Mouse (Mus musculus) neural tube, embryonic 10.5 days (tissue): Measurements from ENCODE around the gene Ccl26.
A peak's percentile ranks its signal among the peaks of the same experiment; 100 is the strongest.
"Not testable (repeated sequence)": the region's sequence is repeated elsewhere in the genome, so short reads cannot be mapped to it uniquely, and the experiment has no call there.

Experiments used
- DNase-seq: peaks from one replicate; pipeline ENCODE4 v3.0.0-alpha.2; 2017; ENCODE audit warnings: low spot score; ENCODE audit errors: extremely low spot score

Ccl26 gene

GRCm38 (mm10) chr5:135563469-135563868, at the start of gene Ccl26:
Gene Ccl26, minus strand, starts transcription at chr5:135563569.
- no peak for DNase-seq

GRCm38 (mm10) chr5:135609794-135610193, 46.4 kb upstream of the Ccl26 start:
- DNase-seq, result no peak

GRCm38 (mm10) chr5:135607581-135607980, 44.2 kb upstream of the Ccl26 start:
- DNase-seq, result no peak

GRCm38 (mm10) chr5:135606717-135607116, 43.3 kb upstream of the Ccl26 start:
- not testable (repeated sequence) for DNase-seq

- not testable (repeated sequence) for DNase-seq
Observed at GRCm38 (mm10) chr5:135604643-135605042, 41.3 kb upstream of the Ccl26 start.

- DNase-seq, result no peak
Observed at GRCm38 (mm10) chr5:135589996-135590784, 26.8 kb upstream of the Ccl26 start.

- no peak for DNase-seq
Observed at GRCm38 (mm10) chr5:135587764-135588163, 24.4 kb upstream of the Ccl26 start.

- no peak for DNase-seq
Observed at GRCm38 (mm10) chr5:135585691-135586090, 22.3 kb upstream of the Ccl26 start.

- DNase-seq, result no peak
Observed at GRCm38 (mm10) chr5:135582330-135582729, 19.0 kb upstream of the Ccl26 start.

GRCm38 (mm10) chr5:135579331-135579751, 16.0 kb upstream of the Ccl26 start:
- DNase-seq, result no peak

- no peak for DNase-seq
Observed at GRCm38 (mm10) chr5:135576055-135576454, 12.7 kb upstream of the Ccl26 start.

GRCm38 (mm10) chr5:135573006-135573405, 9.6 kb upstream of the Ccl26 start, which contains the start of gene Ccl24:
Gene Ccl24, minus strand, starts transcription at chr5:135573049.
- DNase-seq, result no peak

- DNase-seq, result no peak
Observed at GRCm38 (mm10) chr5:135568698-135569097, 5.3 kb upstream of the Ccl26 start.

GRCm38 (mm10) chr5:135567556-135568265, 4.3 kb upstream of the Ccl26 start:
- no peak for DNase-seq

- DNase-seq, result no peak
Observed at GRCm38 (mm10) chr5:135557671-135558070, 5.7 kb downstream of the Ccl26 start.

GRCm38 (mm10) chr5:135557051-135557450, 6.3 kb downstream of the Ccl26 start:
- peak; percentile 26 for DNase-seq

- DNase-seq, result no peak
Observed at GRCm38 (mm10) chr5:135556259-135556658, 7.1 kb downstream of the Ccl26 start.

GRCm38 (mm10) chr5:135551591-135551990, 11.8 kb downstream of the Ccl26 start:
- DNase-seq, result no peak

GRCm38 (mm10) chr5:135550910-135551309, 12.5 kb downstream of the Ccl26 start:
- no peak for DNase-seq

- no peak for DNase-seq
Observed at GRCm38 (mm10) chr5:135547990-135548389, 15.4 kb downstream of the Ccl26 start.

- peak; percentile 94 for DNase-seq
Observed at GRCm38 (mm10) chr5:135544865-135545797, 18.2 kb downstream of the Ccl26 start, which contains the start of gene Hip1. Gene Hip1, minus strand, starts transcription at chr5:135545120.
